Mouse (Mus musculus): ENCODE results near the gene Ash1l. TPM values are rescaled to one million over a fixed set of nuclear protein-coding genes. Genes with fewer than 3 reads are reported as not detected.

The Ash1l gene
- polyA plus RNA-seq, 1 experiment from 2014 or later = 23.6 TPM

DNA sequence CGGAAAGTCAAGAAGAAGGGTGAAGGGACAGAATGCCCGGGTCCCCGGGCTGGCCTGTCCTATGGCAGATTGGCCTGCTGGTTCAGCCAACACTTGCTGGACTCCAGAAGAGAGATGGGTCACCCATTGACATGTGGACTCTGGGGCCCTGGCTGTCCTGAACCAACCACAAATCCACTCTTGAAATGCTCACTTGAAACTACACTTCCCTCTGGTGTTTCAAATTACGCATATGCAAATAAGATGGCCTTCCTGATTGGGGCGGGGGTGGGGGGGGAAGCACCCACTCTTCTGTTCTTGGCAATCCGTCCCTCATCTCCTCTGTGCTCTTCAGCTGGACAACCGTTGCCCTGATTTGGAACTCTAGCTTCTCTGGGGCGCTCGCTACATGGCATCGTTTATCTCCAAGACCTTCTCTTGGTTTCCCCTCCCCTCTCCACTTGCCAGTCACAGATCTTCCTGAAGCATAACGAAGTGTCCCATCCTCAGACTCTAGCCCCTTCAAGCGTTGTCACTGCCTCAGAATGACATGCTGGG lies 134.3 kb downstream of the Ash1l start:
- 85% methylated on average over 12 of the region's 12 CpGs for WGBS

DNA sequence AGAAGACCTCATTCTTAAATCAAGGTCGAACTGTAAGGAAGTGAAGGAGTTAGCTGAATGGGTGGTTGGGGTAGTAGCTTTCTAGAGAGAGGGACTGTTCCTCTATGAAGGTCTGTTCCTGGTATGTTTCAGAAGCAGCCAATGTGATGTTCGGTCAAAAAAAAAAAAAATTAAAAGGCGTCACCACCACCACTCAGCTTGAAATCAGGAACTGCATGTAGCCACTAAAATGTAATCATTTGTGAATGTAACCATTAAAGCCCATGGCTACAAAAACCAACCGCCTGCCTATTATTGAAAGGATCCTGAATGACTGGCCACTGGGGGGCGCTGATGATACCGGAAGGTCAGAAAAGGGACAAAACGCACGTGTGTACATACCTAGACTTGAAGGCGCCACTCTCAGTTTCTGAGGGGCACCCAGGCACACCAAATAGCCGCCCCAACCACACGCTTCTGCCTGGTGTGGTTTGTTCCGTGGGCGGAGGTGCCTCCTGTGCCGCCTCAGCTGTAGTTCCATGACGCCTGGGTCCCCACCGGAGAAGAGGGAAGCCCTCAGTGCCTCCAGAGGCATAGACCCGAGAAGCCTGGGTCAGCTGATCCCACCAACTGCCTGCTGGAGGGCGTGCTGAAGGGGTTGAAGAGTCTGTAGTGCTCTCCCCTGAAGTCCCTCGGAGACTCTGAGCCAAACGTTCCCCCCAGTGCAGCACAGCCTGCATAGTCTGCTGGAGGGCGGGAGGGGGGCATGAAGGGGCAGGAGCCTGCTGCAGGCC lies 137.1 kb downstream of the Ash1l start:
- no peak for ATAC-seq (ENCODE audit: low FRiP score)
- Histone ChIP-seq H3K27ac (no peak overlapping the region), H3K4me3 (replicated peaks) (no peak overlapping the region)

More for the DNA sequence above, 134.3 kb downstream of the Ash1l start:
- ATAC-seq (ENCODE audit: low FRiP score) = no peak
- peaks cover 22% of the 10 kb centered on the region for H3K27me3 ChIP-seq
- H3K4me2 ChIP-seq = no peak overlapping the region
- peaks cover 48% of the 10 kb centered on the region for H3K36me3 ChIP-seq (replicated peaks)
- peaks cover 11% of the 10 kb centered on the region for H3K4me1 ChIP-seq
- H3K27ac ChIP-seq = no peak overlapping the region
- H3K4me3 ChIP-seq (replicated peaks) = no peak overlapping the region
- H3K9ac ChIP-seq = no peak overlapping the region
- no peaks in the 10 kb centered on the region for H3K9me3 ChIP-seq

DNA sequence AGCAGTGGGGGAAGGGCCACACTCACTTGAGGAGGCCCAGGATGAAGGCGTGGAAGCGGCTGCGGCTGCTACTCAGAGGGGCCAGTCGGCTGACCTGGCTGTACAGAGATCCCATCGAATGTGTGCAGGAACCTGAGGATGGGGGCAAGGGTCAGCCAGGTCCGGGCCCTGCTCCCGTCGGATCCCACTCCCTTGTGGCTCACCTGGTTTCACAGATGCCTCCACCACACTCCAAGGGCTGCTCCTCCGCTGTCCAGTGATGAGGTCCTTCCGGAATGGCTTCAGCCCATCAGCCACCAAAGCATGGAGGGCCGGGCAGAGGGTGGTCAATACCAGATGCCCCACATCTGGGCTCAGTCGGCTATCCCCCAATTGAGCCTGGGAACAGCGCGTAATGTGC lies 138.6 kb downstream of the Ash1l start:
- H3K9me3 ChIP-seq = no peaks in the 10 kb centered on the region
- H3K27me3 ChIP-seq = peaks cover 44% of the 10 kb centered on the region
- no peak overlapping the region for H3K27ac ChIP-seq
- peak overlapping the region; percentile 98 for H3K4me2 ChIP-seq
- peaks cover 51% of the 10 kb centered on the region for H3K4me1 ChIP-seq
- peak overlapping the region; percentile 63 for H3K4me3 ChIP-seq (replicated peaks)
- no peak overlapping the region for H3K9ac ChIP-seq
- ATAC-seq (ENCODE audit: low FRiP score) = no peak
- H3K36me3 ChIP-seq (replicated peaks) = peaks cover 40% of the 10 kb centered on the region
- 71% methylated on average over 14 of the region's 14 CpGs for WGBS

More for the DNA sequence above, 137.1 kb downstream of the Ash1l start:
- 0 out of 2 replicates have a peak overlapping the region, but pooled peaks have one; percentile 12 for H3K9ac ChIP-seq
- peaks cover 37% of the 10 kb centered on the region for H3K4me1 ChIP-seq
- peak overlapping the region; percentile 22; the same call in 1 of the 2 replicates for H3K4me2 ChIP-seq
- WGBS = 35% methylated on average over 21 of the region's 21 CpGs
- no peaks in the 10 kb centered on the region for H3K9me3 ChIP-seq
- H3K36me3 ChIP-seq (replicated peaks) = peaks cover 41% of the 10 kb centered on the region
- peaks cover 37% of the 10 kb centered on the region for H3K27me3 ChIP-seq

DNA sequence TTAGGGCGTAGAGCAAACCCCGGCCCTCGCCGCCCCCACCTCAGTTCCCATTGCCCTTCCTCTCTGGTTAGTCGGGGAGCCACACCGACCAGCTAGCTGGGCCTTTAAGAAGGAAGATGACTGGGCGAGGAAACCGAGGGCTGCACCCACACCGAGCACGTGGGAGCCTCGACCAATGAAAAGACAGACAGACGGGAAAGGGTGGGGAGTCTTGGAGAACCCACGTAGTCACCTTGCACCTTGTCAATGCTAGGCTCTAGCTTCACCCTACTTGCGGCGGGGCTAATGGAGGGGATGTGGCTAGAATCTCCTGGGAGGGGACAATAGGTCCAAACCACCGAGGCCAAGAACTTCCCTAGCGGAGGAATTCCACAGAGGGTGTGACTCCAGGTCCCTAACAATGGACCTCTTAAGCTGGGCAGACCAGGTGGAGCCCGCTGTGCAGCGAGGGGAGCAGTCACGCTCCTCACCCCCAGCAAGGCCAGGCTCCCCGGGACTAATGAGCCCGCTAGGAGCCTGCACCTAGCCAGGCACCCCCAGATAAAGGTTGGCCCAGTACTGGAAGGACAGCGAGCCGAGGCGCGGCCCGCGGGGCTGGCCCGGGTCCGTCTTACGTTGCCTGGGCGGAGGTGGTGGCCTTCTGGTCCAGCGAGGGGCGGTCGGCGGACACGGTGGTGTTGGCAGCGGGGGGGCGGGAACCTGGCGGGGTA lies 139.6 kb downstream of the Ash1l start:
- Histone ChIP-seq H3K4me1 (peaks cover 51% of the 10 kb centered on the region), H3K27me3 (peaks cover 44% of the 10 kb centered on the region), H3K9ac (peak overlapping the region; percentile 82), H3K4me2 (peak overlapping the region; percentile 98), H3K36me3 (replicated peaks) (peaks cover 41% of the 10 kb centered on the region), H3K9me3 (no peaks in the 10 kb centered on the region), H3K27ac (peak overlapping the region; percentile 69), H3K4me3 (replicated peaks) (peak overlapping the region; percentile 63)
- peak; percentile 75 for ATAC-seq (ENCODE audit: low FRiP score)
- WGBS = under 1% methylated on average over 40 of the region's 40 CpGs

DNA sequence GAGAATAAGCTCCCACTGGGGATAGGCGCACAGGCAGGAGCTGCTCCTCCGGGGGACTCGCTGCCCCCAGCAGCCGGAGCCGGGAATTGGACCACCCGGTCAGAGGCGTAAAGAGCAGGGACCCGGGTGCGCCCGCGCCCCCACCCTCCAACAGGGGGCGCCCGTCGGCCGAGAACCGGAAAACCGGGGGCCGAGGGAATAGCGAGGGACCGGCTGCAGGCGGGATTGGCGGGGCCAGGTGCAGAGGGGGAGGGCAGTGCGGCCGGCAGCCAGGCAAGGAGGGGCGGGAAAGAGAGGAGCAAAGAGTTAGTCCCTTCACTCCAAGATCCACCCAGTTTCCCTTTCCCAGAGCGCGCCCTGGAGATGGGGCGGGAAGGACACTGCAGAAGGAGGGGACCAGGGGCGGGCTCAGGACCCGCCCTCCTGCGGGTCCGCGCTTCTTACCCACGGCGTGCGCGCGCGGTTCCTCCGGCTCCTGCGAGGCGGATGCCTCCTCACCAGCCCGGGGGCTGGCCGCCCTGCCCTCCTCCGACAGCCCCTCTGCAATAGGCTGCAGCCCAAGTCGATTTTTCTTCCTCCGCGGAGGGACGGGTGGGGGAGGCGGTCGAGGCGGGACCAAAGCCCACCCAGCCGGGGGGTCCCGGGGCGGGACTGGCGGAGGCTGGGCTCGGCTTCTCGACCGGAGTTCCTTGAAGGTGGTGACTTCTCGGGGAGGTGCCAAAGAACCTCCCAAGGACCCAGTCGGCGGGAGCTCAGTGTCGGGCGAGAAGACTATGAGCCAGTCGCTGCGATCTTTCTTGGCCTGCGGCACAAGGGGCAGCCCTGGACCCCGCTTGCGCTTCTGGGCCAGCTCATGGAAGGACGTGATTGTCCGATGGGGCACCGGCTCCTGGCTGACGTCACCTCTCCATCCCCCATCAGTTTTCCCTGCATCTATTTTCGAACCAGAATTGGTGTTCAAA lies 140.6 kb downstream of the Ash1l start:
- Histone ChIP-seq H3K9ac (peak overlapping the region; percentile 82), H3K36me3 (replicated peaks) (peaks cover 45% of the 10 kb centered on the region), H3K27me3 (peaks cover 44% of the 10 kb centered on the region), H3K27ac (peak overlapping the region; percentile 69), H3K4me2 (peak overlapping the region; percentile 98), H3K4me3 (replicated peaks) (peak overlapping the region; percentile 63), H3K4me1 (peaks cover 51% of the 10 kb centered on the region), H3K9me3 (no peaks in the 10 kb centered on the region)
- under 1% methylated on average over 70 of the region's 74 CpGs for WGBS
- ATAC-seq (ENCODE audit: low FRiP score) = peak; percentile 60

DNA sequence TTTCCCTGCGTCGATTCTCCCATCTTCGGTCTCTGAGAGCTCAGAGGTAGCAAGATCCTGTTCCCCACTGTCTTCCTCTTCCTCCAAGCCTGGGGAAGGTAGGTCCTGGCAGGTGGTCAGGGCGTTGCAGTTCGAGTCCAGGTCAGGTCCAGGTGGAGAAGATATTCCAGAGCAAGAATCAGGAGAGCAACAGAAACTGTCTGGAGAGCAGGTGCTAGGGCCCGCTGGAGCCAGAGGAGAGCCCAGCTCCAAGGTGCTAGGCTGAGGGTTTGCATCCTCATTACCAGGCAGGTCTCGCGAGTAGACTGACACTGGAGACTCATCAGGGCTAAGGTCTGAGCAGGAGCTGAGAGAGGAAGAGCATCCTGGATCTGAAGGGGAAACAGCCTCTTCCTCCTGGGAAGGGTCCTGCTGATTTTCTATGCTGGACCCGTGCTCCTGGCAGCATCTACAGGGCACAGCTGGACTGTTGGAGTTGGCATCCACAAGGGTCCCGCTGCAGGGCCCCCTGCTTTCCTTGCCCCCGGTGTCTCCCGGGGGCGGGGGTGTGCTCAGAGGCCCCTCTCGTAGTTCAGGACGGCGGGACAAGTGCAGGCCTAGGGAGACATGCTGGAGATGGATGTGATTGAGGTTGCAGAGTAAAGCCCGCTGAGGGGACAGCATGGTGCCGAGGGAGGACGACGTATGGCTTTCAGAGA lies 141.5 kb downstream of the Ash1l start:
- H3K9me3 ChIP-seq = no peaks in the 10 kb centered on the region
- no peak for ATAC-seq (ENCODE audit: low FRiP score)

DNA sequence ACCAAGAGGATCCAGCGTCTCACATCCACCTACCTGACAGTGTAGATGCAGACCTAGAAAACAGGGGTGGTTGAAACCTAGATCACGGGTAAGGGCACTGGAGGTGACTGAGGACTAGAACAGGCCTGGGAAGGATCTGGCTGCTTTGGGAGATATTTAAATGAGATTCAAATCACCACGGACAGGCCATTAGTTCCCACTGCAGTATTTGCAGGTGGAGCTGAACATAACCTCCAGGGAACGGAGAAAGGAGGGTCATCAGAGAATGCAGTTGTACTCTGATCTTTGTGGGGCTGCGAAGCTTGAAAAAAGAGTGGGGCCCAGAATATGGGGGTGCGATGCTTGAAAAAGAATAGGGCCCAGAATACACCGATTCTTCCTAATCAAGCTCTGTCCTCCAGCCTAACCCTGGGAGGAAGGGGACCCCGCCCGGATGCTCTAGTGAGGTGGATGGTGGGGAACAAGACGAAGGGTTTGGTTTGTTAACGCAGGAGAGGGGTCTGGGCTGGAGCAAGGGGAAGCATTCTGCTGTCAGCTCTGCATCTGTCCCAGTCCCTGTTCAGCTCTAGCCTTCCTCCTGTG lies 142.2 kb downstream of the Ash1l start:
- H3K4me2 ChIP-seq = peak overlapping the region; percentile 98
- H3K9ac ChIP-seq = peak overlapping the region; percentile 82
- H3K27me3 ChIP-seq = peaks cover 43% of the 10 kb centered on the region
- H3K9me3 ChIP-seq = no peaks in the 10 kb centered on the region
- peaks cover 50% of the 10 kb centered on the region for H3K4me1 ChIP-seq
- 19% methylated on average over 11 of the region's 11 CpGs for WGBS
- peak overlapping the region; percentile 63 for H3K4me3 ChIP-seq (replicated peaks)
- H3K27ac ChIP-seq = peak overlapping the region; percentile 68
- ATAC-seq (ENCODE audit: low FRiP score) = peak; percentile 27; the same call in 1 of the 2 replicates
- peaks cover 53% of the 10 kb centered on the region for H3K36me3 ChIP-seq (replicated peaks)

More for the DNA sequence above, 141.5 kb downstream of the Ash1l start:
- Histone ChIP-seq H3K4me2 (peak overlapping the region; percentile 98), H3K27me3 (peaks cover 44% of the 10 kb centered on the region), H3K4me1 (peaks cover 51% of the 10 kb centered on the region), H3K9ac (peak overlapping the region; percentile 82), H3K36me3 (replicated peaks) (peaks cover 48% of the 10 kb centered on the region), H3K27ac (no peak overlapping the region), H3K4me3 (replicated peaks) (peak overlapping the region; percentile 63)
- WGBS = 8% methylated on average over 20 of the region's 20 CpGs

DNA sequence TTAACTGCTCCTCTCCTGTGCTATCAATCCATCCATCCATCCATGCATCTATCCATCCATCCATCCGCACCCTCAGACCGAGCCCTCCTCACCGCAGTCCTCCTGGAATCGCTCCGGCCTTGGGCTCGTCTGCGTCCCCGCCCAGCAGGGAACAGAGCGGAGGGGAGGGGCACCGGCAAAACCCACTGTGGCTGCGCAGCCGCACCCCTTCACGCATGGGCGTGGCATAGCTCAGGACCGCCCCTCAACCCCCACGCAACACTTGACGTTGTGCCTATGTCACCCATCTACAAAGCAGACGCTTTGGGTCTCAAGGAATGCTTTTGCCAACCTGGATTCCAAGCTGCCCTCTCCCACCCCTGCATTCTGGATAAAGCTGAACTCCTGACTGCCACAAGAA lies 142.8 kb downstream of the Ash1l start, which contains the start of gene Rusc1:
Rusc1 (minus strand) TSS at position 137 of the 400 bp plus-strand sequence.
- Histone ChIP-seq H3K4me3 (replicated peaks) (peak within 1 kb of the TSS; percentile 63), H3K36me3 (replicated peaks) (peaks cover 52% of the 10 kb centered on the region), H3K27ac (peak within 1 kb of the TSS; percentile 68), H3K4me1 (peaks cover 48% of the 10 kb centered on the region), H3K9ac (peak within 1 kb of the TSS; percentile 82), H3K27me3 (peaks cover 37% of the 10 kb centered on the region), H3K4me2 (peak within 1 kb of the TSS; percentile 98), H3K9me3 (no peaks in the 10 kb centered on the region)
- peak; percentile 85 for ATAC-seq (ENCODE audit: low FRiP score)
- under 1% methylated on average over 18 of the region's 18 CpGs for WGBS

DNA sequence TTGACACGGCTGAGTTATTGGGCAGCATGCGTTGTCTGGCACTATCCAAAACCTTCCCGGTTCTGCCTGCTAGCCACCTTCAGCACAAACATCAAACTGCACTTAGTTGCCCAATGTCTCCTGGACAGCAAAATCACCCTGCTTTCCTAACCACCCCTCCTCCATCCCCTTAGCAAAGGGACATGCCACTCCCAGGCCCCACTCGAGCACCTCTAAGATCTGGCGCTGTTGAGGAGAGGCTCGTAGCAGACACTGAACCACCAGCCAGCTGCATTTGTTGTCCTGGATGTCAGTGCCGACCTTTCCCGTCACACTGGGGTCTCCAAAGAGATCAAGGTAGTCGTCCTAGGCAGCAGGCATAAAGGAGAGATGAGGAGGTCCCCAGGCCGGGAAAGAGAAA lies 143.6 kb downstream of the Ash1l start:
- WGBS = 85% methylated on average over 10 of the region's 10 CpGs
- H3K27ac ChIP-seq = no peak overlapping the region
- no peak for ATAC-seq (ENCODE audit: low FRiP score)
- no peaks in the 10 kb centered on the region for H3K9me3 ChIP-seq
- peaks cover 51% of the 10 kb centered on the region for H3K36me3 ChIP-seq (replicated peaks)
- H3K4me2 ChIP-seq = no peak overlapping the region
- no peak overlapping the region for H3K4me3 ChIP-seq (replicated peaks)
- peaks cover 52% of the 10 kb centered on the region for H3K4me1 ChIP-seq
- peaks cover 28% of the 10 kb centered on the region for H3K27me3 ChIP-seq
- no peak overlapping the region for H3K9ac ChIP-seq

DNA sequence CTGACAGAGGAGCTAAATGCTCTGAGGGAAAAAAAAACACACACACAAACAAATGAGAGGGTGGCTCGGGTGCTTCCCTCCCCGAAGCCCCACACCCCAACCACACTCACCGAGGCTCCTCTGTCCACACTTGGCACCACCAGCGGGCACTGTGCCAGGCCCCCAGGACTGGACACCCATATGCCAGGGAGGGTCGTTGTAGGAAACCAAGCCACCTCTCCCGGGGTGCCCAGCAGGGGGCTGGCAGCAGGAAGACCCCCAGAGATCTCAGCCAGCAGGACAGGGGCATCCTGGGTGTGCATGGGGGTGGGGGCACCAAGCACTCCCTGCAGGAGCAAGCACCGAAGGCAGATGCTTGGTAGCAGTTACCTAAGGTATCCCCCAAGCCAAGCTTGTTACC lies 150.4 kb downstream of the Ash1l start, which contains the start of gene Gm43738:
Gm43738 (minus strand) TSS at position 289 of the 400 bp plus-strand sequence.
- H3K27ac ChIP-seq = peak within 1 kb of the TSS; percentile 82
- peaks cover 36% of the 10 kb centered on the region for H3K4me1 ChIP-seq
- peaks cover 37% of the 10 kb centered on the region for H3K36me3 ChIP-seq (replicated peaks)
- H3K27me3 ChIP-seq = no peaks in the 10 kb centered on the region
- 49% methylated on average over 7 of the region's 7 CpGs for WGBS
- peak within 1 kb of the TSS; percentile 79 for H3K4me3 ChIP-seq (replicated peaks)
- no peaks in the 10 kb centered on the region for H3K9me3 ChIP-seq
- no peak for ATAC-seq (ENCODE audit: low FRiP score)
- peak within 1 kb of the TSS; percentile 89 for H3K4me2 ChIP-seq
- H3K9ac ChIP-seq = peak within 1 kb of the TSS; percentile 80

DNA sequence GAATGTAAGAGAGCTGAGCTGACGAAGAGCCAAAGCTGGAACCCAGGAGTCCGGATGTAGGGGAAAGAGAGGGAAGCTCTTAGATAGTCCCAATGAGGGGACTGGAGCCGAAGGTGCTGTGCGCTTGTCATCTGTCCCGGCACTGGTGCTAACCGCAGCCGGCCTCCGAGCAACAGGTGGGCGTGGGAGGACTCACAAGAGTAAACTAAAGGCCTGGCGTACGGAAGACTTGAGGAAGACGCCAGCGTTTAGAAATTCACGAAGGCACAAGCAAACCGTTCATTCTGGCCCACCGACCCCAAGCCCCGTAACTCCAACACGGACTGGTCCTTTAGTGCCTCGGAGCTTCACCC lies 151.0 kb downstream of the Ash1l start:
- peak; percentile 32 for ATAC-seq (ENCODE audit: low FRiP score)
- H3K4me1 ChIP-seq = peaks cover 36% of the 10 kb centered on the region
- H3K27me3 ChIP-seq = no peaks in the 10 kb centered on the region
- 0% methylated on average over 19 of the region's 19 CpGs for WGBS
- peak overlapping the region; percentile 89 for H3K4me2 ChIP-seq
- H3K4me3 ChIP-seq (replicated peaks) = peak overlapping the region; percentile 79
- no peaks in the 10 kb centered on the region for H3K9me3 ChIP-seq
- H3K27ac ChIP-seq = peak overlapping the region; percentile 82
- peak overlapping the region; percentile 80 for H3K9ac ChIP-seq
- H3K36me3 ChIP-seq (replicated peaks) = peaks cover 31% of the 10 kb centered on the region
